13 mouse cellular contexts compared by ENCODE assay signal in genomic region chr1:46885231-46885630, GRCm38 (mm10). TPM values are rescaled to one million over a fixed set of nuclear protein-coding genes. Genes with fewer than 3 reads are reported as not detected.
DNase-seq lines count a peak whose midpoint lies in the region; ATAC-seq and TF ChIP-seq lines count a peak whose summit lies in the region.
"Had no signal": no experiment of that assay in that cellular context is flagged by ENCODE, and none has a peak within 500 bp of the region (broad histone marks: within the 10 kb centered on the region; RNA-seq: fewer than 3 reads in every experiment).

No protein-coding gene starts in this region.

- TF ChIP-seq POLR2A in kidney, adult 2 months (IDR thresholded peaks at IDR 0.05; ENCODE audit: low read depth, low read length) = no peak
- no peak for TF ChIP-seq POLR2A in myocyte (IDR thresholded peaks at IDR 0.05; ENCODE audit: insufficient read length, low read depth)

- peak; percentile 46 for DNase-seq in kidney, adult 2 months
- DNase-seq in Patski (ENCODE audit: low read depth, low spot score) = peak; percentile 73
- DNase-seq in left cerebral cortex, postnatal 25 days (ENCODE audit: low spot score in 2 of 2) = no peak
- DNase-seq: cerebellum, postnatal 10 days; layer of hippocampus, postnatal 36 days had no signal

- no peak; the same call in 1 of the 2 replicates for ATAC-seq in kidney, embryonic 15.5 days (replicated peaks; ENCODE audit: low FRiP score)
- ATAC-seq in Patski = peak; percentile 97
- 0 out of 2 replicates have a peak, but pooled peaks have one; percentile 30 for ATAC-seq in embryonic facial prominence, embryonic 15.5 days (ENCODE audit: insufficient number of reproducible peaks, low FRiP score, low TSS enrichment, low read depth)
- no peak for ATAC-seq in megakaryocyte progenitor cell, adult 5-6 weeks (replicated peaks; ENCODE audit: poor library complexity)
- ATAC-seq in intestine, embryonic 16.5 days = no peak
- ATAC-seq: forebrain, embryonic 15.5 days had no signal

- H3K9ac ChIP-seq in kidney, embryonic 15.5 days = no peak overlapping the region
- H3K9ac ChIP-seq in embryonic facial prominence, embryonic 15.5 days = no peak overlapping the region
- H3K9ac ChIP-seq in intestine, embryonic 16.5 days (ENCODE audit: low read depth, low read length) = no peak overlapping the region
- H3K9ac ChIP-seq: forebrain, embryonic 15.5 days; liver, embryonic 14.5 days had no signal

- POLR2A ChIA-PET in Patski (lab: Charles Lee) = interaction anchor here (0.9 to 1.7 kb wide), 2 partner anchors 13 to 32 kb away, joined by 4 to 12 read pairs; no protein-coding TSS in a partner anchor

- no peaks in the 10 kb centered on the region for H3K79me2 ChIP-seq in myocyte (ENCODE audit: control insufficient read depth, insufficient read depth)

- H3K4me1 ChIP-seq in kidney, adult 2 months (ENCODE audit: control insufficient read depth, insufficient read depth, low read length) = 0 out of 2 replicates have a peak, but pooled peaks cover 6% of the 10 kb centered on the region
- peaks cover 6% of the 10 kb centered on the region; the same call in 1 of the 2 replicates for H3K4me1 ChIP-seq in kidney, embryonic 15.5 days
- H3K4me1 ChIP-seq in embryonic facial prominence, embryonic 15.5 days = no peaks in the 10 kb centered on the region
- H3K4me1 ChIP-seq in intestine, embryonic 16.5 days (ENCODE audit: control insufficient read depth, insufficient read depth, low read length) = peaks cover 4% of the 10 kb centered on the region
- H3K4me1 ChIP-seq: forebrain, embryonic 15.5 days had no signal

- CTCF ChIA-PET in Patski (lab: Charles Lee) = interaction anchor here (1.2 to 2.0 kb wide), 6 partner anchors 10 to 85 kb away, joined by 3 to 6 read pairs (median 4); no protein-coding TSS in a partner anchor

- H3K36me3 ChIP-seq in kidney, adult 2 months (ENCODE audit: control insufficient read depth, insufficient read depth, low read length) = no peaks in the 10 kb centered on the region
- H3K36me3 ChIP-seq in kidney, embryonic 15.5 days = no peaks in the 10 kb centered on the region
- no peaks in the 10 kb centered on the region for H3K36me3 ChIP-seq in embryonic facial prominence, embryonic 15.5 days
- no peaks in the 10 kb centered on the region for H3K36me3 ChIP-seq in myocyte (ENCODE audit: control insufficient read depth, insufficient read depth)
- no peaks in the 10 kb centered on the region for H3K36me3 ChIP-seq in intestine, embryonic 16.5 days (ENCODE audit: control insufficient read depth, insufficient read depth, low read length)
- H3K36me3 ChIP-seq: forebrain, embryonic 15.5 days had no signal

- 11% methylated on average over 3 of the region's 3 CpGs for WGBS in kidney, adult 2 months
- 7% methylated on average over 3 of the region's 3 CpGs for WGBS in kidney, embryonic 15.5 days
- 7% methylated on average over 3 of the region's 3 CpGs for WGBS in embryonic facial prominence, embryonic 15.5 days
- 14% methylated on average over 3 of the region's 3 CpGs for WGBS in intestine, embryonic 16.5 days

- peak overlapping the region; percentile 50; the same call in 1 of the 2 replicates for H3K27ac ChIP-seq in kidney, adult 2 months (ENCODE audit: insufficient read depth, low read depth, low read length)
- H3K27ac ChIP-seq in kidney, embryonic 15.5 days = no peak overlapping the region
- peak overlapping the region; percentile 58 for H3K27ac ChIP-seq in embryonic facial prominence, embryonic 15.5 days (replicated peaks)
- no peak overlapping the region for H3K27ac ChIP-seq in intestine, embryonic 16.5 days (ENCODE audit: low read length)
- H3K27ac ChIP-seq: forebrain, embryonic 15.5 days; liver, embryonic 14.5 days had no signal

- H3K4me3 ChIP-seq in kidney, adult 2 months (ENCODE audit: insufficient read depth, low read depth, low read length) = no peak overlapping the region
- no peak overlapping the region for H3K4me3 ChIP-seq in kidney, embryonic 15.5 days (replicated peaks)
- no peak overlapping the region for H3K4me3 ChIP-seq in embryonic facial prominence, embryonic 15.5 days (replicated peaks)
- no peak overlapping the region for H3K4me3 ChIP-seq in myocyte
- no peak overlapping the region for H3K4me3 ChIP-seq in intestine, embryonic 16.5 days (ENCODE audit: low read length)
- H3K4me3 ChIP-seq: forebrain, embryonic 15.5 days had no signal

- in situ Hi-C loops in Patski (cut with MboI; ENCODE audit: low pct_unique_long_range_greater_than_20kb) = no loop called here

- TF ChIP-seq CTCF in kidney, adult 2 months (conservative IDR thresholded peaks at IDR 0.05; ENCODE audit: insufficient read depth, insufficient read length, low read depth, low read length) = no peak
- no peak for TF ChIP-seq CTCF in Patski (IDR thresholded peaks at IDR 0.05)

- H3K27me3 ChIP-seq in kidney, adult 2 months (replicated peaks; ENCODE audit: control insufficient read depth, insufficient read depth, low read length) = no peaks in the 10 kb centered on the region
- H3K27me3 ChIP-seq in kidney, embryonic 15.5 days = no peaks in the 10 kb centered on the region
- H3K27me3 ChIP-seq in Patski (no peaks in the 10 kb centered on the region), myocyte (ENCODE audit: control insufficient read depth, insufficient read depth, insufficient read length) (no peaks in the 10 kb centered on the region)
- H3K27me3 ChIP-seq in embryonic facial prominence, embryonic 15.5 days = no peaks in the 10 kb centered on the region
- H3K27me3 ChIP-seq in intestine, embryonic 16.5 days (replicated peaks; ENCODE audit: control insufficient read depth, insufficient read depth, low read length) = no peaks in the 10 kb centered on the region
- H3K27me3 ChIP-seq: CH12.LX; forebrain, embryonic 15.5 days had no signal

- intact Hi-C loops in left cerebral cortex, postnatal 25 days (cut with DNase I) = no loop called here

- no peaks in the 10 kb centered on the region for H3K9me3 ChIP-seq in kidney, embryonic 15.5 days (replicated peaks)
- no peaks in the 10 kb centered on the region for H3K9me3 ChIP-seq in embryonic facial prominence, embryonic 15.5 days (replicated peaks)
- H3K9me3 ChIP-seq in intestine, embryonic 16.5 days (ENCODE audit: control insufficient read depth, low read length) = no peaks in the 10 kb centered on the region
- H3K9me3 ChIP-seq: forebrain, embryonic 15.5 days had no signal

- H3ac ChIP-seq in myocyte (ENCODE audit: control insufficient read depth, insufficient read length) = no peak overlapping the region

- H3K4me2 ChIP-seq in kidney, embryonic 15.5 days = no peak overlapping the region
- H3K4me2 ChIP-seq in embryonic facial prominence, embryonic 15.5 days (replicated peaks) = no peak overlapping the region
- H3K4me2 ChIP-seq in myocyte (ENCODE audit: low read depth) = peak overlapping the region; percentile 5
- H3K4me2 ChIP-seq in intestine, embryonic 16.5 days (ENCODE audit: low read depth, low read length) = no peak overlapping the region
- H3K4me2 ChIP-seq: forebrain, embryonic 15.5 days had no signal

TF ChIP-seq in myocyte, 11 proteins besides CTCF, POLR2A, EP300 and RAD21:
- TF ChIP-seq REST (IDR thresholded peaks at IDR 0.05; ENCODE audit: insufficient read depth, insufficient read length) (no peak), MYOG (IDR thresholded peaks at IDR 0.05; ENCODE audit: control insufficient read depth in 1 of 3, insufficient read depth in 1 of 3, insufficient read length in 2 of 3, low read depth in 2 of 3) (no peak), TCF12 (IDR thresholded peaks at IDR 0.05; ENCODE audit: insufficient read depth, poor library complexity, severe bottlenecking) (no peak), TCF3 (IDR thresholded peaks at IDR 0.05; ENCODE audit: insufficient read length, low read depth) (no peak), USF1 (IDR thresholded peaks at IDR 0.05; ENCODE audit: low read depth) (no peak), MAX (IDR thresholded peaks at IDR 0.05; ENCODE audit: low read depth) (no peak), MYOD1 (IDR thresholded peaks at IDR 0.05; ENCODE audit: control insufficient read depth in 1 of 3, insufficient read length in 2 of 3, low read depth in 2 of 3) (no peak), SRF (IDR thresholded peaks at IDR 0.05; ENCODE audit: control insufficient read depth, insufficient read length, low read depth) (no peak)

RNA-seq across cellular contexts. Expression of gene Slc39a10, which starts 7.4 kb away (rescaled TPM):
- polyA plus RNA-seq in kidney, adult 2 months (2012; rRNA removed) = 7.5 and 8.1 TPM in 2 replicates
- polyA plus RNA-seq in kidney, embryonic 15.5 days (2015; fragmentation: Nextera tagmentation; extraction: Ambion mirVana) = 41.9 and 45.1 TPM in 2 replicates
- polyA plus RNA-seq in Patski (2021) (49.4 TPM), myocyte (2012; fragmentation: generic; extraction: Trizol) (2.3 TPM)
- polyA plus RNA-seq in embryonic facial prominence, embryonic 15.5 days (2015; fragmentation: Nextera tagmentation; extraction: Ambion mirVana) = 47.0 and 49.9 TPM in 2 replicates
- 100 to 1,000 TPM; 213 to 226 TPM for total RNA-seq in left cerebral cortex, postnatal 25 days (2021)
- total RNA-seq in megakaryocyte progenitor cell, adult 5-6 weeks (2015) = 22.0 and 25.4 TPM in 2 replicates
- 14.2 and 18.1 TPM in 2 replicates for total RNA-seq in megakaryocyte progenitor cell, adult 5-6 weeks (2017)
- 14.5 and 17.2 TPM in 2 replicates for polyA plus RNA-seq in intestine, embryonic 16.5 days (2015; fragmentation: Nextera tagmentation; extraction: Ambion mirVana)

Comparison
In these comparisons a context has a peak if more than half of its experiments do, and no peak if none do; other contexts are left out.
1. H3K27ac ChIP-seq: peak in kidney, adult 2 months (single experiment) and embryonic facial prominence, embryonic 15.5 days (single experiment); none in kidney, embryonic 15.5 days (single experiment) and intestine, embryonic 16.5 days (single experiment).
2. DNase-seq: peak in kidney, adult 2 months (single experiment) and Patski (single experiment); none in left cerebral cortex, postnatal 25 days (0 of 2).
3. ATAC-seq: peak in Patski (single experiment) and embryonic facial prominence, embryonic 15.5 days (single experiment); none in kidney, embryonic 15.5 days (single experiment), megakaryocyte progenitor cell, adult 5-6 weeks (single experiment) and intestine, embryonic 16.5 days (single experiment).